Mouse (Mus musculus): ENCODE results near the gene Mipol1.

DNA sequence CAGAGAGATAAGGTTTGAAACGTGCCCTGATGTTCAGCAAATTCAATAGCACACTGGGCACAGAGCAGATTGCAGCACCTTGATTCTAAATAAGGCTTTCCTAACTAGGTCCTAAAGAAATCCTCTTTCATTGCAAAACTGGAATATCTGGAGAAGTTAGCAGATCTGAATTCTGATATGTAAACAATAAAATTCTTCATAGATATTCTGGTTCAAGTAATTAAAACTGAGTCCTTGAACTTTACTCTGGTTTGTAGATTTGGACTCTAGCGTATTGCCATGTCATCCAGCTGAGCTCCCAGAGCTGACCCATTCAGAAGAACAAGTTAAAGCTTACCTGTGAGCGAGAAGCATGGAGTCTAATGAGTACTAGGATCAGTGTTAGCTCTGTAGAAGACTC is 217.1 kb downstream of the Mipol1 start:
- TF ChIP-seq CTCF (conservative IDR thresholded peaks at IDR 0.05; ENCODE audit: insufficient read depth, insufficient read length, low read depth, low read length) = no peak
- no peak for TF ChIP-seq POLR2A (IDR thresholded peaks at IDR 0.05; ENCODE audit: low read depth, low read length)

All from kidney, adult 2 months (tissue).